Mouse (Mus musculus) gastrocnemius, adult 2 months (tissue): ENCODE data around the gene Ntn5. TPM values are rescaled to one million over a fixed set of nuclear protein-coding genes. Genes with fewer than 3 reads are reported as not detected.

ENCODE experiments used
- DNase-seq: peaks from one replicate; pipeline ENCODE4 v3.0.0; 2022
- H3K27ac ChIP-seq: fragments of 200-600 bp; 2 replicates; pipeline ENCODE4 v1.8.1; 2022; ENCODE audit warnings: mild to moderate bottlenecking
- H3K4me3 ChIP-seq: fragments of 200-600 bp; 2 replicates; pipeline ENCODE4 v1.8.1; 2022; ENCODE audit warnings: mild to moderate bottlenecking, moderate library complexity
- CTCF ChIP-seq: fragments of 200-600 bp; IDR thresholded peaks from 2 replicates; pipeline ENCODE4 v1.8.1; 2022; ENCODE audit warnings: antibody characterized with exemption, mild to moderate bottlenecking, moderate library complexity
- intact Hi-C: fragments of 180-260 bp; cut with DNase I; formaldehyde crosslinking; loops from one replicate; pipeline ENCODE4 v1.15.1; 2025
- total RNA-seq, 2 experiments: library from RNA; stranded (reverse); gene quantifications; 2 replicates each; pipeline ENCODE4 v1.2.3; 2021

The Ntn5 gene
- total RNA-seq, 2 experiments from 2014 or later = 0.20 to 0.50 TPM

GRCm38 (mm10) chr7:45733477-45733876 lies 49.7 kb downstream of the Ntn5 start:
- DNase-seq = no peak
- intact Hi-C loops = no loop called here
- H3K27ac ChIP-seq = no peak overlapping the region
- no peak overlapping the region for H3K4me3 ChIP-seq
- no peak for TF ChIP-seq CTCF

- intact Hi-C loops = loop anchor here (1.0 to 5.0 kb wide), 2 partner anchors 62 to 198 kb away; no protein-coding TSS in a partner anchor
- DNase-seq = peak; percentile 82
- peak overlapping the region; percentile 19; the same call in 1 of the 2 replicates for H3K4me3 ChIP-seq
These were observed 55.4 kb downstream of the Ntn5 start for GRCm38 (mm10) chr7:45739162-45739763.

GRCm38 (mm10) chr7:45739820-45740219 lies 56.0 kb downstream of the Ntn5 start:
- Histone ChIP-seq H3K4me3 (peak overlapping the region; percentile 19; the same call in 1 of the 2 replicates), H3K27ac (no peak overlapping the region)
- no peak for DNase-seq
- TF ChIP-seq CTCF = no peak
- intact Hi-C loops = loop anchor here (1.0 to 5.0 kb wide), 3 partner anchors 61 to 272 kb away; no protein-coding TSS in a partner anchor

More at GRCm38 (mm10) chr7:45739162-45739763, 55.4 kb downstream of the Ntn5 start:
- peak; percentile 84 for TF ChIP-seq CTCF
- no peak overlapping the region for H3K27ac ChIP-seq

DNA sequence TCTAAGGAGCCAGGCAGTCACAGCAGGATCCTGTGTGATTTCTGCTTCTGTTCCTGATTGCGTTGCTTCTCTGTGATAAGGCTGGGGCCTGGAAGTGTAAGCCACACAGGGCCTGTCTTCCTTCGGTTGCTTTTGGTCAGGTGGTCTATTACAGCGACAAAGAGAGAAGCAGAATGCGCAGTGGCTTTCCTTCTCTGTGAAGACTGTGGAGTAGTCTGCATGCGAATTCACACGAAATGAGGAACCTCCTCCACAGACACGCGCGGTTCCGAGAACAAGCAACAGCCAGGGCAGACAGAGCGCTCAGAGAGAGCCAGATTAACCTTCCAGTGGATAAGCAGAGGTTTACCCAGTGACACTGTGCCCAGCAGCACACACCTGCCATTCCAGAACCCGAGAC lies 57.5 kb downstream of the Ntn5 start:
- no peak overlapping the region for H3K4me3 ChIP-seq
- intact Hi-C loops = loop anchor here (5.0 kb wide), 1 partner anchor 271 kb away; no protein-coding TSS in a partner anchor
- TF ChIP-seq CTCF = no peak
- no peak overlapping the region for H3K27ac ChIP-seq
- DNase-seq = no peak

DNA sequence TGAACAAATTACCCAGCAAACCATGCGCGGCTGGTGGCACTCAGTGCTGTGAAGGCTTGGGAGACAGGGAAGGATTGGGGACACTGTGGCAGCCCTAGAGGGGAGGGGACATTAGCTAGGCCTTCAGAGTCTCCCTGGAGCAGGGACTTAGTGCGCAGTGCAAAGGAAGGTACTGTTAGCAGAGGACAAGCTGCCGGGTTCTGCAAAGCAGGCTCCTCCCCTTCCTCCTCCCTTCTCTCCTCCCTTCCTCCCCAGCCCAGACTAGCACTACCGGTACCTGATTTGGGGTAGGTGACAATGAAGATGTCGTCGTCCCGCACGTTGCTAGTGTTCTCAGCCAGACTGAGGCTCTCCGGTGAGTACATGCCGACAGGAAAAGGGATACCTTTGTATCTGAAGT lies 58.0 kb downstream of the Ntn5 start:
- no peak for TF ChIP-seq CTCF
- no peak for DNase-seq
- H3K4me3 ChIP-seq = no peak overlapping the region
- intact Hi-C loops = loop anchor here (5.0 kb wide), 1 partner anchor 271 kb away; no protein-coding TSS in a partner anchor
- H3K27ac ChIP-seq = no peak overlapping the region

GRCm38 (mm10) chr7:45742338-45742737 lies 58.5 kb downstream of the Ntn5 start:
- intact Hi-C loops = loop anchor here (5.0 kb wide), 1 partner anchor 270 kb away; no protein-coding TSS in a partner anchor
- no peak for TF ChIP-seq CTCF
- Histone ChIP-seq H3K27ac (no peak overlapping the region), H3K4me3 (no peak overlapping the region)
- DNase-seq = no peak

Other genes with a start within 250 kb of the Ntn5 start
- 100 to 1,000 TPM; 279 to 365 TPM for gene Gys1, start 249.2 kb upstream of the Ntn5 start, total RNA-seq
- 10 to 100 TPM; 18.2 to 28.1 TPM for gene Ruvbl2, start 245.9 kb upstream of the Ntn5 start, total RNA-seq
- gene Ftl1, start 224.1 kb upstream of the Ntn5 start, total RNA-seq = 100 to 1,000 TPM; 122 to 149 TPM
- gene Bax, start 217.1 kb upstream of the Ntn5 start, total RNA-seq = 10 to 100 TPM; 17.6 to 18.4 TPM
- under 1 TPM in 1 of 2 experiments, not detected in 1; 0.39 TPM for gene Tulp2, start 202.1 kb upstream of the Ntn5 start, total RNA-seq
- 1 to 10 TPM; 5.5 to 8.4 TPM for gene Gm45808, start 197.2 kb upstream of the Ntn5 start, total RNA-seq
- gene Dhdh, start 195.2 kb upstream of the Ntn5 start, total RNA-seq = 10 to 100 TPM; 13.1 to 22.9 TPM
- gene Nucb1, start 173.6 kb upstream of the Ntn5 start, total RNA-seq = 10 to 100 TPM; 55.1 to 61.8 TPM
- 10 to 100 TPM; 28.3 to 28.5 TPM for gene Ppp1r15a, start 157.8 kb upstream of the Ntn5 start, total RNA-seq
- 1 to 10 TPM; 3.4 to 3.5 TPM for gene Plekha4, start 157.7 kb upstream of the Ntn5 start, total RNA-seq
- gene Hsd17b14, start 129.1 kb upstream of the Ntn5 start, total RNA-seq = 1 to 10 TPM; 1.0 to 1.3 TPM
- gene Bcat2, start 113.9 kb upstream of the Ntn5 start, total RNA-seq = 100 to 1,000 TPM in 1 of 2 experiments, 10 to 100 TPM in 1; 91.4 to 106 TPM
- not detected for gene Fgf21, start 68.5 kb upstream of the Ntn5 start, total RNA-seq
- not detected for gene Fut1, start 66.7 kb upstream of the Ntn5 start, total RNA-seq
- under 1 TPM in 1 of 2 experiments, not detected in 1; 0.20 TPM for gene Izumo1, start 62.2 kb upstream of the Ntn5 start, total RNA-seq
- 1 to 10 TPM; 5.7 to 8.0 TPM for gene Rasip1, start 56.5 kb upstream of the Ntn5 start, total RNA-seq
- 10 to 100 TPM; 18.7 to 44.9 TPM for gene Mamstr, start 44.0 kb upstream of the Ntn5 start, total RNA-seq
- under 1 TPM; 0.14 to 0.28 TPM for gene Fut2, start 17.6 kb upstream of the Ntn5 start, total RNA-seq
- gene Sec1, start 10.4 kb downstream of the Ntn5 start, total RNA-seq = under 1 TPM in 1 of 2 experiments, not detected in 1; 0.25 TPM
- 10 to 100 TPM in 1 of 2 experiments, 1 to 10 TPM in 1; 7.7 to 16.4 TPM for gene Car11, start 15.8 kb downstream of the Ntn5 start, total RNA-seq
- gene Dbp, start 21.1 kb downstream of the Ntn5 start, total RNA-seq = 100 to 1,000 TPM in 1 of 2 experiments, 1 to 10 TPM in 1; 8.8 to 105 TPM
- gene Rpl18, start 31.4 kb downstream of the Ntn5 start, total RNA-seq = 100 to 1,000 TPM; 451 to 508 TPM
- 10 to 100 TPM; 14.4 to 15.8 TPM for gene Sphk2, start 34.0 kb downstream of the Ntn5 start, total RNA-seq
- gene Fam83e, start 37.2 kb downstream of the Ntn5 start, total RNA-seq = under 1 TPM; 0.08 to 0.31 TPM
- not detected for gene Spaca4, start 41.8 kb downstream of the Ntn5 start, total RNA-seq
- gene Lmtk3, start 99.7 kb downstream of the Ntn5 start, total RNA-seq = under 1 TPM in 1 of 2 experiments, not detected in 1; 0.06 TPM
- not detected for gene Sult2b1, start 100.6 kb downstream of the Ntn5 start, total RNA-seq
- 10 to 100 TPM; 29.6 to 33.2 TPM for gene Cyth2, start 130.6 kb downstream of the Ntn5 start, total RNA-seq
- gene Kcnj14, start 140.8 kb downstream of the Ntn5 start, total RNA-seq = under 1 TPM in 1 of 2 experiments, not detected in 1; 0.20 TPM
- 10 to 100 TPM; 14.6 to 16.0 TPM for gene Grwd1, start 146.9 kb downstream of the Ntn5 start, total RNA-seq
- gene Kdelr1, start 188.8 kb downstream of the Ntn5 start, total RNA-seq = 10 to 100 TPM; 63.2 to 65.6 TPM
- under 1 TPM; 0.13 to 0.14 TPM for gene Grin2d, start 194.4 kb downstream of the Ntn5 start, total RNA-seq
- gene Syngr4, start 212.7 kb downstream of the Ntn5 start, total RNA-seq = not detected
- gene Tmem143, start 212.9 kb downstream of the Ntn5 start, total RNA-seq = 10 to 100 TPM; 51.3 to 66.3 TPM
- 10 to 100 TPM in 1 of 2 experiments, 1 to 10 TPM in 1; 7.7 to 18.2 TPM for gene Emp3, start 237.4 kb downstream of the Ntn5 start, total RNA-seq
- under 1 TPM; 0.28 to 0.45 TPM for gene Ccdc114, start 240.1 kb downstream of the Ntn5 start, total RNA-seq